Mouse (Mus musculus) spleen, adult 2 months (tissue): ENCODE measurements around the gene Tbc1d9b. TPM values are rescaled to one million over a fixed set of nuclear protein-coding genes. Genes with fewer than 3 reads are reported as not detected.

Source experiments
- DNase-seq, 2 experiments: peaks; one replicate each; pipeline versions ENCODE4 v3.0.0 to v3.0.0-alpha.2; 2012 to 2021; ENCODE audit warnings: low spot score in 2 of 2, low read depth in 1 of 2
- H3K27ac ChIP-seq: fragments of 200-500 bp; 2 replicates; pipeline ENCODE4 v1.5.1; 2012; ENCODE audit warnings: low read length, inconsistent platforms; ENCODE audit not compliant: insufficient read depth
- H3K27me3 ChIP-seq: fragments of 200-500 bp; 2 replicates; pipeline ENCODE4 v1.6.1; 2012; ENCODE audit warnings: mild to moderate bottlenecking, moderate library complexity, low read length, inconsistent platforms; ENCODE audit not compliant: control insufficient read depth, insufficient read depth
- H3K36me3 ChIP-seq: fragments of 200-500 bp; 2 replicates; pipeline ENCODE4 v1.6.1; 2012; ENCODE audit warnings: mild to moderate bottlenecking, low read length, inconsistent platforms; ENCODE audit not compliant: control insufficient read depth, insufficient read depth
- H3K4me1 ChIP-seq: fragments of 200-500 bp; 2 replicates; pipeline ENCODE4 v1.6.1; 2011; ENCODE audit warnings: inconsistent platforms; ENCODE audit not compliant: control insufficient read depth, insufficient read depth, insufficient read length
- H3K4me3 ChIP-seq: fragments of 200-500 bp; 2 replicates; pipeline ENCODE4 v1.5.1; 2011; ENCODE audit warnings: mild to moderate bottlenecking, inconsistent platforms; ENCODE audit not compliant: insufficient read depth, insufficient read length; ENCODE audit errors: extremely low read depth
- CTCF ChIP-seq: fragments of 200-500 bp; IDR thresholded peaks from 2 replicates; pipeline ENCODE4 v1.5.1; 2011; ENCODE audit warnings: mild to moderate bottlenecking, inconsistent platforms; ENCODE audit not compliant: insufficient read depth, insufficient read length, insufficient replicate concordance; ENCODE audit errors: extremely low read depth
- POLR2A ChIP-seq: fragments of 200-500 bp; IDR thresholded peaks from 2 replicates; pipeline ENCODE4 v1.6.1; 2011; ENCODE audit warnings: low read depth, low read length, inconsistent platforms
- WGBS: fragments of 180-500 bp; shearing (Covaris S2); methylation state at CpG from one replicate; pipeline ENCODE4 v1.1.7; 2018; 5-methylcytosine and 5-hydroxymethylcytosine counted together
- polyA plus RNA-seq: library from polyadenylated mRNA; depleted of rRNA; stranded (reverse); fragments of >200 nt; gene quantifications from 2 replicates; pipeline ENCODE4 v1.2.3, GENCODE M21; 2012

Gene Tbc1d9b
- polyA plus RNA-seq, 1 experiment = 33.5 TPM

GRCm38 (mm10) chr11:50149603-50150150, 18.5 kb downstream of the Tbc1d9b start:
- DNase-seq = no peak
- WGBS = 88% methylated on average over 9 of the region's 9 CpGs
- Histone ChIP-seq H3K36me3 (peaks cover 57% of the 10 kb centered on the region), H3K4me3 (no peak overlapping the region), H3K4me1 (no peaks in the 10 kb centered on the region), H3K27ac (no peak overlapping the region), H3K27me3 (no peaks in the 10 kb centered on the region)
- no peak for TF ChIP-seq POLR2A
- no peak for TF ChIP-seq CTCF

- Histone ChIP-seq H3K4me1 (no peaks in the 10 kb centered on the region), H3K27ac (no peak overlapping the region), H3K27me3 (no peaks in the 10 kb centered on the region), H3K4me3 (no peak overlapping the region), H3K36me3 (peaks cover 55% of the 10 kb centered on the region)
- TF ChIP-seq POLR2A (no peak), CTCF (no peak)
- 96% methylated on average over 3 of the region's 3 CpGs for WGBS
- no peak for DNase-seq
These were observed 20.2 kb downstream of the Tbc1d9b start for GRCm38 (mm10) chr11:50151374-50151773.

- 85% methylated on average over 9 of the region's 9 CpGs for WGBS
- Histone ChIP-seq H3K27me3 (no peaks in the 10 kb centered on the region), H3K27ac (no peak overlapping the region), H3K4me1 (no peaks in the 10 kb centered on the region), H3K36me3 (peaks cover 72% of the 10 kb centered on the region), H3K4me3 (no peak overlapping the region)
- TF ChIP-seq CTCF (no peak), POLR2A (no peak)
- no peak for DNase-seq
These were observed 23.0 kb downstream of the Tbc1d9b start for GRCm38 (mm10) chr11:50154166-50154565.

GRCm38 (mm10) chr11:50154777-50155520, 23.8 kb downstream of the Tbc1d9b start:
- 89% methylated on average over 12 of the region's 12 CpGs for WGBS
- TF ChIP-seq CTCF (no peak), POLR2A (no peak)
- peaks cover 69% of the 10 kb centered on the region for H3K36me3 ChIP-seq
- DNase-seq = no peak
- no peaks in the 10 kb centered on the region for H3K4me1 ChIP-seq
- no peak overlapping the region for H3K4me3 ChIP-seq
- no peaks in the 10 kb centered on the region for H3K27me3 ChIP-seq
- no peak overlapping the region for H3K27ac ChIP-seq

GRCm38 (mm10) chr11:50155785-50156184, 24.6 kb downstream of the Tbc1d9b start:
- WGBS = 95% methylated on average over 2 of the region's 2 CpGs
- Histone ChIP-seq H3K27me3 (no peaks in the 10 kb centered on the region), H3K4me1 (no peaks in the 10 kb centered on the region), H3K27ac (no peak overlapping the region), H3K36me3 (peaks cover 64% of the 10 kb centered on the region), H3K4me3 (no peak overlapping the region)
- TF ChIP-seq CTCF = no peak
- TF ChIP-seq POLR2A = no peak
- DNase-seq = no peak

GRCm38 (mm10) chr11:50156725-50157258, 25.6 kb downstream of the Tbc1d9b start:
- Histone ChIP-seq H3K27ac (no peak overlapping the region), H3K27me3 (no peaks in the 10 kb centered on the region), H3K36me3 (peaks cover 56% of the 10 kb centered on the region), H3K4me1 (0 out of 2 replicates have a peak, but pooled peaks cover 2% of the 10 kb centered on the region), H3K4me3 (no peak overlapping the region)
- 94% methylated on average over 16 of the region's 16 CpGs for WGBS
- no peak for DNase-seq
- TF ChIP-seq POLR2A (no peak), CTCF (no peak)

GRCm38 (mm10) chr11:50158346-50158745, 27.1 kb downstream of the Tbc1d9b start:
- Histone ChIP-seq H3K4me3 (no peak overlapping the region), H3K4me1 (peaks cover 6% of the 10 kb centered on the region; the same call in 1 of the 2 replicates), H3K27ac (no peak overlapping the region), H3K36me3 (peaks cover 44% of the 10 kb centered on the region), H3K27me3 (no peaks in the 10 kb centered on the region)
- no peak for DNase-seq
- WGBS = 95% methylated on average over 7 of the region's 7 CpGs
- TF ChIP-seq POLR2A = no peak
- TF ChIP-seq CTCF = no peak
